Mouse (Mus musculus) spleen, adult 12 weeks (tissue): ENCODE data around the gene Mrpl37.

ENCODE experiments used
- DNase-seq: peaks from one replicate; pipeline ENCODE4 v3.0.0; 2022; ENCODE audit warnings: low spot score

Mrpl37 gene

DNA sequence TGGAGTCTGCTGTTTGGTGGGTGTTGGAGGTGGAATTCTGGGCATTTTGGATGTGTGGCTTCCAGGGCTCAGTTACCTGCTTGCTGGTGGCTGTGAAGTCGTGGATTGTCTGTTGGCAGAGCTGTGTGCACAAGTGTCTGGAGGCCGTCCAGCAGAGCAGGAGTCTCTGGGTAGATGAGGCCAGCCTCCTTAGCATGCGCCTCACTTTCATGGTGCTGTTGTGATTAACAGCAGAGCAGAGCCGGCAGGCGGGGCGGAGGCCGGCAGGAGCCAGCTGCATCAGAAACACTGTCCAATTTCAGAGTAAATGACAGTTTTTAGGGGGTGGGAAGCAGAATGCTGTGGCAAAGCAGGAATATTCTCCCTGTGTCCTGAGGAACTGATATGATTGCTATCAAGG is 47.6 kb downstream of the Mrpl37 start:
- no peak for DNase-seq

DNA sequence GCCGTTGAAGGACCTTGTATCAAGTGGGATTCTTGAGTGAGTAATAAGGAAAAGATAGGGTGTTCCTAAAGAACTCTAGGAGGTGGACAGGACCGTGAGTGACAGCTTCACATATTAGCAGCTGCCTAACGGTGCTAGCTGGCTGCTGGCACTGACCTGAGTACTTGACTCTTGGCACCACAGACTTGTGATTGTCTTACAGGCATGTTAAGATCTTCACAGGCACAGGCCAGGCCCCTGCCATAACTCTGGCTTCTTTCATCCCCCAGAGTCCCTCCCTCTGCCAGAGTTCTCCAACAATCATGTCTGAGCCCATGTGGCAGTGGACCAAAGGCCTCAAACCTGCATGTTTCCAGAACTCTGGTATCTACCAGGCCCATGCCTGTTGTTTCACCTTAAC is 48.1 kb downstream of the Mrpl37 start:
- no peak for DNase-seq

DNA sequence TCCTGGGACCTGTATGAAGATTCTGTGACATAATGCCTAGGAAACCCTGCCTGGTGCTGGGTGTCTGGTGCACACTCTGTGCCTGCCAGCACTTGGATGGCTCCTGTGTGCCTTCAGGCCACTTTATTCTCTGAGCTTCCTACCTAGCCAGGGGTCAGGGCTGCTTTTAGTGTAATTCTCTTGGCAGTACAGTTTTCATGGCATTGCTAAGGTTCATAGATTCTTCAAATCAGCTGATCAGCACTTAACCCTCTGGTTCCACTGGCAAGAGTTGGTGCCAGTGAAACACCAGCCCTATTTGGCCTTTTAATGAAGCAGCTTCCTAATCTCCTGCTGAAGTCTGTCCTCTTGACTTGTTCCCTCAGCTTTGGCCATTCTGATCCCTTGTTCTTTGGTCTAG is 49.4 kb downstream of the Mrpl37 start:
- DNase-seq: no peak

DNA sequence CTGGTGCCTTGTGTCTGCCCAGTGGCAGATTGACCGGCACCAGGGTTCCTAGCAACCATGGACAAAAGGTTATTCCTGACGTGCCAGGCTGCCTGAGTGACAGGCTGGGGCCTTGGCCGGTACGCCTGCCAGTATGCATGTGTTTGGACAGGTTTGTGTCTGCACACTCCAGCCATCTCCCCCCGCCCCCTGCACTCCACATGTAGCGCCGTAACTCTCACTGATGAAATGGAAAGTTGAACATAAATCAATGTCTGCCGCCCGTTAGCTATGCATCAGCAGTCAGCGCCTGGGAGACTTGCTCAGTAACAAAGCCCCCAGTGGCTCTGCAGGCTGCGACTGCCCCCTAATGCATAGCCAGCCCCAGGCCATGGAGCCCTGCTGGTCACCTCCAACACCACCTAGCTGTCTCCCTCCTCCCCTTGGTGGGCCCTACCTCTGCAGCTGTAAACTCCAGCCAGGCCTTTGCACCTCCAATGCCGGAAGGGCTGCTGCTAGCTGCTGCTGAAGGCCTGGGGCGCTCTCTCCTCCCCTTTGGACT is 50.6 kb downstream of the Mrpl37 start:
- no peak for DNase-seq

DNA sequence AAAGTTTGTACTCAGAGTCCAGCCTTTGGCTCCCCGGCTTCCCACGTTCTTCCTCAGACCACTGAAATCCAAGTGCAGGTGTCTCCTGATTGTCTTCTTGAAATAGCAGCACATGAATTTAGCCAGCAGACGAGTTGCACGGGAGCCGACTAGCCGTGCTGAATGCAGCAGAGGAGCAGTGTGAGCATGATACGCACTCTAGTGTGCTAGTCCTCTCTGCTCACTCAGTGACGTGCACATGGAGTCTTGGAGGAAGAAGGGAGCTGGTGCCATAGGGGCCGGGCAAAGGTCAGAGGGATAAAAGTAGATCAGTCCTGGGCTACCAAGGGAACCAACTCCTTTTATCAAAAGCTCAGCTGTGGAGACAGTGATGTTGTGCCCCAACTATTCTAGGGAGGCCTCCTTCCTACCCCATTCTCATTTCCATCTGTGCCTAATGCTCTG is 52.8 kb downstream of the Mrpl37 start:
- DNase-seq: no peak

DNA sequence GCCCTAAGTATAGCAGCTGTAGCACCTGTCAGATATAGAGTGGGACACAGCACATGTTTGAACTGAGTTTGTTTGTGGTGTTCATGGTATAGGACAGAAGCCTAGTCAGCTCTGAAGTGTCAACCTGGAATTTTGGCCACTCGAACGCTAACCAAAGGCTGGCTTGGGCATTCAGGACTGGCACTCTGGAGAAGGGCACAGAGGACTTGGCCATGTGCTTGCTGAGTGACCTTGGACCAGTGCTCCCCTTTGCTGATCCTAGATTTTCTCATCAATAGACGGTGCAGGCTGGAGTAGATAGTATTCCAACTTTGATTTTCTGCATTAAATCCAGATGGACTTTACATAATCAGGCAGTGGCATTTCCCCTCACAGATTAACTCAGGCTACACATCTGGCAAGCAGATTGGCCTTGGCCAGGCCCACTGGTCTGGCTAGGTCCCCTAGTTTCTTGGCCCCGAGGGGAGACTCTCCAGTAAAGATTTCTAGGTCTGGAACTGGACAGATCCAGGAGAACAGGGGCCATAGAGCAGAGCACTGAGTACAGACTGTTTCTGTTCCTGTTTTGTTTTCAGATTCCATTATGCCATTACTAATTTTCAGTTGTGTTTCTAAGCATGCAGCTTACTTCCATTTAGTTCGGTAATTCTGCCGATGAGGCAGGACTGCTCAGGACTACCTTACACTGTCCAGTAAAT is 53.4 kb downstream of the Mrpl37 start:
- DNase-seq: no peak

DNA sequence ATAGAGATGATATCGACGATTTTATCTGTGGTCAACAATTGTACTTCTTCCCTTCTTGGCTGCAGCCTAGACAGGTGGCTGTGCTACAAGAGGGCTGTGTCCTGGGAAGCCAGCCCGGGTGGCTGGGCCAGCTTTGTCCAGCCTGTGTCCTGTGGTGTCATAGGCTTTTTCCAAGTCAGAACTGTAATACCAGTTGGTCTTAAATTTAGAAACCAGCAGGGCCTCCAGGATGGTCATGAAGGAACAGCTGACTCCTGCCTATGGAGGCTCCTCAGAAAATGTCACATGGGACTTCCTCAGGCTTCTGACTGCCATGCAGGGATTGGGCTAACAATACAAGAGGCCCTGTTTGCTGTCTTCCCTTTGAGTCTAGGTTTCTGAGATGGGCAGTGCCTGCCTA is 54.1 kb downstream of the Mrpl37 start:
- DNase-seq: no peak

DNA sequence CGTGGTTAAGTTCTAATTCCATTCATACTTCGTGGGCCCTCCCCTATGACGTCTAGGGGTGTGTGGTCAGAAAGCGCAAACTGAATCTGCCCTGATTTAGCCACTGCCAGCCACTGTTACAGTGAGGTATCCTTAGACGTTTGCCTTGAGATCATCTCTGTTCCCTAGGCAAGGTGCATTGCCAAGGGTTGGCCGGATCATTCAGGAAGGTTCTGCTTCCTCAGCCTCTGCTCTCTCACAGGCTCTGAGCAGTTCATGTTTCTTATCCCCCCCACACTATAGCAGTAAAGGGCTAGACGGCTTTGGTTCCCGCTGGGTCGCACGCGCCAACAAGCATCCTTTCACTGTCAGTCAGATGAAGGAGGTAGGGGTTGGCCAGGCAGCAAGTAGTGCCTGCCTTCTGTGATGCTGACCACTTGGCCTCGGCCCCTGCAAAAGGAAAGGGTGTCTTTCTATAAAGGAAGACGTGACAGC is 54.6 kb downstream of the Mrpl37 start:
- DNase-seq: no peak

DNA sequence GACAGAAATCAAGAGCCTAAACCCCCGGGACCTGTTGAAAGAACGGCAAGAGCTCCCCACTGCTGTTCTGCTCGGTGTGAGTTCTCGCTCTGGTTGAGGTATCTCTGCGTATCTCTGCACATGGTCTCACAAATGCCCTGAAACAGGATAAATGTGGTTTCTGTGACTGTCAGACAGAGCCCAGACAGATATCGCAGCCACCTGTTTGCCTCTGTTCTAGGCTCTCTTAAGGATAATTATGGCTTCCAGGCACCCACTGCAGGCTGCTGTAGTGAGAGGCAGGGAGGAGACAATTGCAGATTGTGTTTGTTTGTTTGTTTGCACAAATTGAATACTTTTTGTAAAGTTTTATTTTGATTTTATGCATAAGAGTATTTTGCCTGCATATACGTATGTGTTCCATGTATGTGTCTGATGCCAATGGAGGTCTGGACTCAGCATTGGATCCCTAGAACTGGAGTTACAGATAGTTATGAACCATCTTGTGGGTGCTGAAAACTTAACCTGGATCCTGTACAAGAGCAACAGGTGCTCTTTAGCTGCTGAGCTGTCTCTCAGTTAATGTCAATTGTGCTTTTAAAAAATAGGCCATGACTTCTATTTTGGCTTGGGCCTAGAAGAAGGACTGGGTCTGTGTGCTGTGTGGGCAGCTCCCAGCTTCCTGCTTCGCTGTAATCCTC is 55.2 kb downstream of the Mrpl37 start:
- DNase-seq: no peak

DNA sequence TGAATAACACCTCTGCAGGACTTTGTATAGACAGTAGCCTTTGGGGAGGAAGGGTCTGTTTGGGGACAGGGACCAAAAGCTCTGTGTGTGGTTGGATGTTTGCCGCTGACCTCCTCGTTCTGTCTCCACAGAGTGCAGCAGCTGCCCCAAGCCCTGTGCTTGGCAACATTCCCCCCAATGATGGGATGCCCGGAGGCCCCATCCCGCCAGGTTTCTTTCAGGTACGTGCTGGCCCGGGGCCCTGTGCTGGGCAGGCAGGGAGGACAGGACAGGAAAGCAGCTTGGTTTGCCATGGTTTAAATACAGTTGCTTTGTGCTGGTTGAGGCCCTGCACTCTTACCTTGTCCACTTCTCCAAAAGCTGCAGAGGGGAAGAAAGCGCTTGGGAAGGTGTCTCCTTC is 57.1 kb downstream of the Mrpl37 start:
- DNase-seq: no peak

DNA sequence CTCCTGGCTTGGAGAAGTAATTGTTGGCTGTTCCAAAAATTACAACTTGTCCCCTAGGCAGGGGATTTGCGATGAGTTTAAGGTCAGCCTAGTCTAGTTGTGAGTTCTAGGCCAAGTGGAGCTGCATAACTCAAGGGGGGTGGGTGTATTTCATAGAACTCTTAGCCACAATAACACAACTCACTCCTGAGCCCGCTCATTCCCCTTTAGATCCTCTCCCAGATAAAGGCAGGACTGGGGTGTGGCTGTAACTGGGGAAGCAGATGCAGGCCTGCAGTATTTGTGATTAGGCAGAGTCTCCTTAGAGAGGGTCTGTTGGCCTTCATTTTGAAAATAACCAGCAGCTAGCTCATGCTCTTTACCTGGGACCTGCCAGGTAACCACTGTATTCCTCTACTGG is 58.5 kb downstream of the Mrpl37 start:
- peak; percentile 15 for DNase-seq

DNA sequence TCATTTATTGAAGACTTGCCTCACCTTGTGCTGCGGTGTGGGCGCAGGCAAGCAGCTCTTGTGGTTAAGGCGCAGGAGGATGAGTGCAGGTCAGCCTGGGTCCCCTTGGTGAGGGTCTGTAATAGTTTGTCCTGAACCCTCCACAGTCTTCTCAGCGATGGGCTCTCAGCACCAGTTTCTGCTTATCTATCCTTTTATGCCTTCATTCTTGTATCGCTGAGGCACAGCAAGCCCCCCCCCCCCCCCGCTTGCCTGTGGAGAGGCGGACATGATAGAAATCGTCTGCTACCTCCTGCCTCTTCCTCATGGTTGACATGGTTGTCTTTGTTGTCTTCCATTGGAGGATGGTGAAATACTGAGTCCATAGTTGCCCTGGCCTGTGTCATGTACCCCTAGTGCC is 59.3 kb downstream of the Mrpl37 start:
- no peak for DNase-seq

DNA sequence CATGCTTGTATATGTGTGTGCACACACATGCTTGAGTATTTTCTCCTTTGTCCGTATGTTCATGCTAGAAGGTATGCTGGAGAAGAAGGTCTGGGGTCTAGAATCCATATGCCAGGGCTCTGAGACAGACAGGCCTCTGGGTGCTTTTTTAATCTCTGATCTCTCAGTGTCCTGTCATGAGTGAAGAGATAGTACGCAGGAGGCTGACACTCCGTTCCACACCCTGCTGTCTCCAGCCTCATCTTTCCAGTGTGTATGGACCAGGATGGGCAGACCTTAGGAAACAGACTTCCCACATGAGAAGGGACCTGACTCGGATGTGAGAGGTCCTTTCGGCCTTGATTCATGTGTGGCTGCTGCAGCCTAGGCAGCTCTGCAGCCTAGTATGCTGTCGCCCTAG is 59.9 kb downstream of the Mrpl37 start:
- no peak for DNase-seq

DNA sequence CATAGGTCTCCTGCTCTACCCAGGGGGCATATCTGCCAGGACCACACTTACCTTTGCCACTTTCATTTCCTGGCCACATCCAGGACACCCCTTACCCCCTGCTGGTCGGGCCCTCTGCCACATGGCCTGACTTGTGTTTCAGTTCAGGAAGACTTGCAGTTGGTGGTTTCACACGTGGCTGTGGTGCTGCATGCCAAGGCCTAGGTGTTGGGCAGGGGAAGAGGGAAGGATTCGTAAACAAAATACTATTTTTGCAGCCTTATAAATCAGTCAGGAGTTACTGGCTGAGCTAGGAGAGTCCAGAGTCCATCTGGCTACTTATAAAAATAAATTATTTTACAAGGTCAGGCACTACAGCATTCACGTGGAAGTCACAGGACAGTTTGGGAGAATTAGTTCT is 60.4 kb downstream of the Mrpl37 start:
- DNase-seq: no peak
